Mouse (Mus musculus) testis, adult 2 months (tissue): ENCODE results near the gene Smco2.

Source experiments
- CTCF ChIP-seq: fragments of 200-500 bp; IDR thresholded peaks from 2 replicates; pipeline ENCODE4 v1.5.1; 2012; ENCODE audit warnings: low read depth, mild to moderate bottlenecking, inconsistent platforms, low read length, moderate library complexity; ENCODE audit not compliant: control insufficient read depth, insufficient read depth, insufficient replicate concordance
- POLR2A ChIP-seq: fragments of 200-500 bp; IDR thresholded peaks from 2 replicates; pipeline ENCODE4 v1.6.1; 2012; ENCODE audit warnings: low read depth, mild to moderate bottlenecking, inconsistent platforms, low read length, moderate library complexity; ENCODE audit not compliant: control insufficient read depth

DNA sequence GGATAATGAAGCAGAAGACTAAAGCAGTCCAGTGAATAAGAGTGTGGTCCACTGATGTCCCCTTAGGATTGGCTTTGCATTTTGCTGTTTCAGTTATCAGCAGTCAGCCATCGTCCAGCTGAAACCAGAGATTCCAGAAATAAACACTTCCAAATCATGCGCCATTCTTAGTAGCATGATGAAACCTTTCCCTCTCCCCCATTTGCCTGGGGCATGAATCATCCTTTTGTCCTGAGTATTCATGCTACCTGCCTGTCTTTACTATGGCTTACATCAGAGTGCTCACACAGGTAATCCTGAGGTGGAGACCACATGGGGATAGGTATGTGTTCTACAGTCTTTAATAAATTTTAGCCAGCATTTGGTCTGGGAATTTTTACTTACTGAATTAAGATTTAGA, 49.7 kb downstream of the Smco2 start:
- TF ChIP-seq POLR2A = no peak
- TF ChIP-seq CTCF = no peak
